Mouse (Mus musculus): Measurements from ENCODE around the gene Rnps1. TPM values are rescaled to one million over a fixed set of nuclear protein-coding genes. Genes with fewer than 3 reads are reported as not detected.

The Rnps1 gene
- polyA plus RNA-seq, 1 experiment from 2014 or later, result 258 TPM

DNA sequence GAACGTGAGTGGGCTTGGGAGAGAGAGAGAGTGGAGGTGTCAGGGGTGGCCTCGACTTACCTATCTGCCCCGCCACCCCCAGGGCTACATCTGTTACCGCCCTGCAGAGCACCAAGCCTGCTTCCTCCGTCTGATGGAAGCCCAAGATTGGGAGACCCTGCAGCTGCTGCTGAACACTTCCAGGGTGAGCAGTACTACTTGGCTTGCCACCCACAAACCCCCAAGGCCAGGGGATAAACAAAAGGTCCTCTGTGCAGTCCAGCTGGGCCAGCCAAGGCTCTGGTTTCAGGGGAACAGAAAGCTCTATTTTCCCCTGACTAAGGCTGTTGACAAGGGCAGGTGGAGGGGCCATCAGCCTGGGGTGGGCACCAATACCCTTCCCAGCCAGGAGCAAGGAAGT lies 60.2 kb downstream of the Rnps1 start:
- no peaks in the 10 kb centered on the region for H3K27me3 ChIP-seq
- H3K4me1 ChIP-seq, result peaks cover 37% of the 10 kb centered on the region
- no peak for ATAC-seq (ENCODE audit: borderline replicate concordance, extremely low read depth, low FRiP score, low TSS enrichment)
- peaks cover 36% of the 10 kb centered on the region for H3K36me3 ChIP-seq
- H3K4me2 ChIP-seq, result no peak overlapping the region
- no peaks in the 10 kb centered on the region for H3K9me3 ChIP-seq
- 80% methylated on average over 5 of the region's 5 CpGs for WGBS
- H3K4me3 ChIP-seq, result no peak overlapping the region
- H3K27ac ChIP-seq, result no peak overlapping the region
- no peak overlapping the region for H3K9ac ChIP-seq

Other genes starting within 250 kb of the Rnps1 start
- 447 and 455 TPM in 2 replicates for gene Atp6v0c, start 244.9 kb upstream of the Rnps1 start, polyA plus RNA-seq (2015; fragmentation: Nextera tagmentation; extraction: Ambion mirVana)
- gene Tbc1d24, start 209.0 kb upstream of the Rnps1 start, polyA plus RNA-seq (2015; fragmentation: Nextera tagmentation; extraction: Ambion mirVana), result 4.7 and 5.4 TPM in 2 replicates
- 6.1 and 6.7 TPM in 2 replicates for gene Ntn3, start 205.0 kb upstream of the Rnps1 start, polyA plus RNA-seq (2015; fragmentation: Nextera tagmentation; extraction: Ambion mirVana)
- gene Tedc2, start 193.7 kb upstream of the Rnps1 start, polyA plus RNA-seq (2015; fragmentation: Nextera tagmentation; extraction: Ambion mirVana), result 11.5 and 12.4 TPM in 2 replicates
- 71.7 and 77.0 TPM in 2 replicates for gene Ccnf, start 163.1 kb upstream of the Rnps1 start, polyA plus RNA-seq (2015; fragmentation: Nextera tagmentation; extraction: Ambion mirVana)
- gene Abca17, start 63.5 kb upstream of the Rnps1 start, polyA plus RNA-seq (2015; fragmentation: Nextera tagmentation; extraction: Ambion mirVana), result 0.21 and 0.35 TPM in 2 replicates
- 18.2 and 23.1 TPM in 2 replicates for gene Abca3, start 62.6 kb upstream of the Rnps1 start, polyA plus RNA-seq (2015; fragmentation: Nextera tagmentation; extraction: Ambion mirVana)
- 90.4 and 90.6 TPM in 2 replicates for gene Eci1, start 12.1 kb downstream of the Rnps1 start, polyA plus RNA-seq (2015; fragmentation: Nextera tagmentation; extraction: Ambion mirVana)
- gene Dnase1l2, start 28.5 kb downstream of the Rnps1 start, polyA plus RNA-seq (2015; fragmentation: Nextera tagmentation; extraction: Ambion mirVana), result 1.9 and 2.0 TPM in 2 replicates
- gene E4f1, start 55.7 kb downstream of the Rnps1 start, polyA plus RNA-seq (2015; fragmentation: Nextera tagmentation; extraction: Ambion mirVana), result 26.0 and 35.4 TPM in 2 replicates
- 56.2 and 57.4 TPM in 2 replicates for gene Pgp, start 55.8 kb downstream of the Rnps1 start, polyA plus RNA-seq (2015; fragmentation: Nextera tagmentation; extraction: Ambion mirVana)
- gene Bricd5, start 59.3 kb downstream of the Rnps1 start, polyA plus RNA-seq (2015; fragmentation: Nextera tagmentation; extraction: Ambion mirVana), result not detected in 2 replicates
- gene Mlst8, start 64.5 kb downstream of the Rnps1 start, polyA plus RNA-seq (2015; fragmentation: Nextera tagmentation; extraction: Ambion mirVana), result 31.6 and 34.5 TPM in 2 replicates
- gene Caskin1, start 74.0 kb downstream of the Rnps1 start, polyA plus RNA-seq (2015; fragmentation: Nextera tagmentation; extraction: Ambion mirVana), result 0.97 and 1.0 TPM in 2 replicates
- gene Traf7, start 113.4 kb downstream of the Rnps1 start, polyA plus RNA-seq (2015; fragmentation: Nextera tagmentation; extraction: Ambion mirVana), result 96.7 and 106 TPM in 2 replicates
- gene Rab26, start 119.6 kb downstream of the Rnps1 start, polyA plus RNA-seq (2015; fragmentation: Nextera tagmentation; extraction: Ambion mirVana), result 2.3 and 3.3 TPM in 2 replicates
- gene Pkd1, start 135.3 kb downstream of the Rnps1 start, polyA plus RNA-seq (2015; fragmentation: Nextera tagmentation; extraction: Ambion mirVana), result 24.7 and 30.2 TPM in 2 replicates
- 48.2 and 53.5 TPM in 2 replicates for gene Tsc2, start 218.1 kb downstream of the Rnps1 start, polyA plus RNA-seq (2015; fragmentation: Nextera tagmentation; extraction: Ambion mirVana)
- gene Nthl1, start 218.1 kb downstream of the Rnps1 start, polyA plus RNA-seq (2015; fragmentation: Nextera tagmentation; extraction: Ambion mirVana), result 17.2 and 19.6 TPM in 2 replicates
- gene Slc9a3r2, start 235.8 kb downstream of the Rnps1 start, polyA plus RNA-seq (2015; fragmentation: Nextera tagmentation; extraction: Ambion mirVana), result 87.3 and 92.4 TPM in 2 replicates
- 2.1 and 2.3 TPM in 2 replicates for gene Npw, start 243.9 kb downstream of the Rnps1 start, polyA plus RNA-seq (2015; fragmentation: Nextera tagmentation; extraction: Ambion mirVana)

Measured in lung, embryonic 15.5 days (tissue).